19 mouse cellular contexts compared by ENCODE assay signal in genomic region chr14:16639153-16639943, GRCm38 (mm10).
A peak's percentile ranks its signal among the peaks of the same experiment; 100 is the strongest.
DNase-seq lines count a peak whose midpoint lies in the region; ATAC-seq and TF ChIP-seq lines count a peak whose summit lies in the region.
"Had no signal": no experiment of that assay in that cellular context is flagged by ENCODE, and none has a peak within 500 bp of the region (broad histone marks: within the 10 kb centered on the region; RNA-seq: fewer than 3 reads in every experiment).

No protein-coding gene starts in this region.

- no peaks in the 10 kb centered on the region for H3K4me1 ChIP-seq in heart, adult 2 months (ENCODE audit: control insufficient read depth, insufficient read depth, low read length)
- H3K4me1 ChIP-seq in liver, adult 2 months (ENCODE audit: control insufficient read depth, insufficient read depth, low read length): no peaks in the 10 kb centered on the region
- no peaks in the 10 kb centered on the region for H3K4me1 ChIP-seq in liver, embryonic 11.5 days (replicated peaks; ENCODE audit: control insufficient read depth, insufficient read depth, low read length)
- no peaks in the 10 kb centered on the region for H3K4me1 ChIP-seq in forebrain, embryonic 10.5 days
- H3K4me1 ChIP-seq: forebrain, embryonic 15.5 days; heart, embryonic 12.5 days; hindbrain, embryonic 10.5 days; midbrain, embryonic 12.5 days had no signal

- no peak overlapping the region for H3K4me3 ChIP-seq in heart, adult 2 months
- no peak overlapping the region for H3K4me3 ChIP-seq in liver, adult 2 months (ENCODE audit: insufficient read depth, low read depth, low read length)
- H3K4me3 ChIP-seq in liver, embryonic 11.5 days (ENCODE audit: low read depth, low read length): no peak overlapping the region
- no peak overlapping the region for H3K4me3 ChIP-seq in forebrain, embryonic 10.5 days
- H3K4me3 ChIP-seq: forebrain, embryonic 15.5 days; heart, embryonic 12.5 days; hindbrain, embryonic 10.5 days; midbrain, embryonic 12.5 days had no signal

- no peak for TF ChIP-seq EP300 in heart, adult 2 months (IDR thresholded peaks at IDR 0.05; ENCODE audit: insufficient read depth, low read depth, low read length)

- no peak overlapping the region for H3K27ac ChIP-seq in heart, adult 2 months
- H3K27ac ChIP-seq in liver, adult 2 months (replicated peaks; ENCODE audit: insufficient read depth, low read depth, low read length): no peak overlapping the region
- no peak overlapping the region for H3K27ac ChIP-seq in liver, embryonic 11.5 days (ENCODE audit: low read depth, low read length)
- no peak overlapping the region for H3K27ac ChIP-seq in forebrain, embryonic 10.5 days
- H3K27ac ChIP-seq: forebrain, embryonic 15.5 days; hindbrain, embryonic 10.5 days; midbrain, embryonic 12.5 days had no signal

- TF ChIP-seq POLR2A in heart, adult 2 months (IDR thresholded peaks at IDR 0.05; ENCODE audit: insufficient read depth, low read depth, low read length): no peak
- no peak for TF ChIP-seq POLR2A in liver, adult 2 months (IDR thresholded peaks at IDR 0.05; ENCODE audit: extremely low read depth, insufficient read depth, low read length)

- no peak overlapping the region for H3K9ac ChIP-seq in heart, adult 2 months (ENCODE audit: low read depth, low read length)
- no peak overlapping the region for H3K9ac ChIP-seq in liver, adult 2 months (ENCODE audit: low read depth, low read length)
- no peak overlapping the region for H3K9ac ChIP-seq in liver, embryonic 11.5 days (ENCODE audit: low read depth, low read length)
- H3K9ac ChIP-seq: forebrain, embryonic 15.5 days; heart, embryonic 12.5 days; midbrain, embryonic 12.5 days had no signal

- no peak overlapping the region for H3K4me2 ChIP-seq in liver, embryonic 11.5 days
- H3K4me2 ChIP-seq: forebrain, embryonic 15.5 days; heart, embryonic 12.5 days; midbrain, embryonic 12.5 days had no signal

- no peak for DNase-seq in heart, adult 2 months
- DNase-seq in heart, postnatal 14 days: no peak
- DNase-seq in liver, adult 2 months (ENCODE audit: extremely low read depth, low read depth, low spot score): no peak
- DNase-seq in liver, embryonic 11.5 days (ENCODE audit: low spot score): no peak
- peak; percentile 39 for DNase-seq in cerebellum, adult 9-10 months
- peak; percentile 24 for DNase-seq in retina, postnatal 1 day
- DNase-seq in forebrain, embryonic 10.5 days (ENCODE audit: extremely low spot score, low spot score): no peak
- no peak for DNase-seq in thymus, postnatal 0 days (ENCODE audit: low spot score)
- DNase-seq: adrenal gland, adult 2 months; B cell, adult 2 months; kidney, postnatal 36 days; lung, adult 2 months; lung, postnatal 4 days; right cerebral cortex, postnatal 4 days had no signal

- 93% methylated on average over 19 of the region's 19 CpGs for WGBS in heart, adult 2 months
- WGBS in liver, adult 2 months: 95% methylated on average over 19 of the region's 19 CpGs
- whole genome bisulfite sequencing in liver, embryonic 11.5 days: 91% methylated on average over 19 of the region's 19 CpGs
- WGBS in forebrain, embryonic 10.5 days: 91% methylated on average over 19 of the region's 19 CpGs

- no peaks in the 10 kb centered on the region for H3K36me3 ChIP-seq in heart, adult 2 months (ENCODE audit: control insufficient read depth, insufficient read depth, low read length)
- no peaks in the 10 kb centered on the region for H3K36me3 ChIP-seq in liver, adult 2 months (ENCODE audit: control insufficient read depth, insufficient read depth, low read length)
- no peaks in the 10 kb centered on the region; the same call in 1 of the 2 replicates for H3K36me3 ChIP-seq in liver, embryonic 11.5 days (ENCODE audit: control insufficient read depth, insufficient read depth, low read length)
- H3K36me3 ChIP-seq in forebrain, embryonic 10.5 days (replicated peaks): no peaks in the 10 kb centered on the region
- H3K36me3 ChIP-seq: forebrain, embryonic 15.5 days; heart, embryonic 12.5 days; hindbrain, embryonic 10.5 days; midbrain, embryonic 12.5 days had no signal

- no peaks in the 10 kb centered on the region for H3K27me3 ChIP-seq in heart, adult 2 months (ENCODE audit: control insufficient read depth, insufficient read depth, low read length)
- H3K27me3 ChIP-seq in liver, adult 2 months (ENCODE audit: control insufficient read depth, insufficient read depth, low read length): no peaks in the 10 kb centered on the region
- H3K27me3 ChIP-seq in liver, embryonic 11.5 days (replicated peaks; ENCODE audit: control insufficient read depth, insufficient read depth, low read length): no peaks in the 10 kb centered on the region
- no peaks in the 10 kb centered on the region for H3K27me3 ChIP-seq in forebrain, embryonic 10.5 days (ENCODE audit: poor library complexity, severe bottlenecking)
- H3K27me3 ChIP-seq: forebrain, embryonic 15.5 days; heart, embryonic 12.5 days; midbrain, embryonic 12.5 days had no signal

- H3K9me3 ChIP-seq in liver, embryonic 11.5 days (ENCODE audit: control insufficient read depth, low read length): peaks cover 7% of the 10 kb centered on the region
- peaks cover 30% of the 10 kb centered on the region for H3K9me3 ChIP-seq in forebrain, embryonic 10.5 days
- H3K9me3 ChIP-seq: forebrain, embryonic 15.5 days had no signal

- intact Hi-C loops in heart, adult 2 months (cut with DNase I): no loop called here
- intact Hi-C loops in heart, postnatal 14 days (cut with DNase I): no loop called here

- 0 out of 2 replicates have a peak, but pooled peaks have one; percentile 9 for TF ChIP-seq CTCF in heart, adult 2 months (IDR thresholded peaks at IDR 0.05)
- peak; percentile 15; the same call in 1 of the 2 replicates for TF ChIP-seq CTCF in liver, adult 2 months (IDR thresholded peaks at IDR 0.05; ENCODE audit: low read depth, low read length)

- H3K79me2 ChIP-seq in heart, adult 2 months (replicated peaks; ENCODE audit: control insufficient read depth, insufficient read depth, low read length): no peaks in the 10 kb centered on the region
- no peaks in the 10 kb centered on the region for H3K79me2 ChIP-seq in liver, adult 2 months (ENCODE audit: control insufficient read depth, insufficient read depth, low read length)

- ATAC-seq in liver, embryonic 11.5 days (replicated peaks; ENCODE audit: low FRiP score): no peak
- ATAC-seq: forebrain, embryonic 15.5 days; intestine, postnatal 0 days had no signal

Comparison
In these comparisons a context has a peak if more than half of its experiments do, and no peak if none do; other contexts are left out.
1. DNase-seq: peak in cerebellum, adult 9-10 months (single experiment) and retina, postnatal 1 day (single experiment); none in heart, adult 2 months (0 of 2), heart, postnatal 14 days (0 of 2), liver, adult 2 months (single experiment), liver, embryonic 11.5 days (single experiment), forebrain, embryonic 10.5 days (single experiment) and thymus, postnatal 0 days (single experiment).